Mouse (Mus musculus) neural tube, embryonic 13.5 days (tissue): ENCODE results near the gene Prkar2b. TPM values are rescaled to one million over a fixed set of nuclear protein-coding genes. Genes with fewer than 3 reads are reported as not detected.

Experiments used
- ATAC-seq: fragments of 200-750 bp; cut with Nextera tagmentation; 2 replicates; pipeline ENCODE4 v1.8.0; 2017; ENCODE audit warnings: low read depth, mild to moderate bottlenecking, moderate TSS enrichment, moderate library complexity
- H3K27ac ChIP-seq: fragments of 300-500 bp; sonication (generic); replicated peaks from 2 replicates; pipeline ENCODE4 v1.5.1; 2015; ENCODE audit warnings: moderate library complexity, mild to moderate bottlenecking, inconsistent platforms
- H3K27me3 ChIP-seq: fragments of 300-500 bp; sonication (generic); 2 replicates; pipeline ENCODE4 v1.6.1; 2015; ENCODE audit warnings: mild to moderate bottlenecking, inconsistent platforms
- H3K36me3 ChIP-seq: fragments of 300-500 bp; sonication (generic); 2 replicates; pipeline ENCODE4 v1.6.1; 2015; ENCODE audit warnings: mild to moderate bottlenecking, inconsistent platforms
- H3K4me1 ChIP-seq: fragments of 300-500 bp; sonication (generic); replicated peaks from 2 replicates; pipeline ENCODE4 v1.6.1; 2015; ENCODE audit warnings: inconsistent platforms
- H3K4me2 ChIP-seq: fragments of 300-500 bp; sonication (generic); 2 replicates; pipeline ENCODE4 v1.6.1; 2015; ENCODE audit warnings: inconsistent platforms, mild to moderate bottlenecking, moderate library complexity
- H3K4me3 ChIP-seq: fragments of 300-500 bp; sonication (generic); 2 replicates; pipeline ENCODE4 v1.5.1; 2015; ENCODE audit warnings: mild to moderate bottlenecking, inconsistent platforms
- H3K9ac ChIP-seq: fragments of 300-500 bp; sonication (generic); 2 replicates; pipeline ENCODE4 v1.6.1; 2015; ENCODE audit warnings: moderate library complexity, mild to moderate bottlenecking, inconsistent platforms
- H3K9me3 ChIP-seq: fragments of 300-500 bp; sonication (generic); 2 replicates; pipeline ENCODE4 v1.6.1; 2016; ENCODE audit warnings: inconsistent platforms
- WGBS: fragments of 180-500 bp; shearing (Covaris S2); methylation state at CpG from one replicate; pipeline ENCODE4 v1.1.7; 2015; 5-methylcytosine and 5-hydroxymethylcytosine counted together
- polyA plus RNA-seq: library from polyadenylated mRNA; unstranded; fragments of >200 nt; fragmentation: Nextera tagmentation; extraction: Ambion mirVana; gene quantifications from 2 replicates; pipeline ENCODE4 v1.2.1, GENCODE M21; 2015

Gene Prkar2b
- 95.9 and 101 TPM in 2 replicates for polyA plus RNA-seq

GRCm38 (mm10) chr12:32061090-32061930 lies at the start of gene Prkar2b:
TSS of gene Prkar2b (minus strand) at chr12:32061296.
- under 1% methylated on average over 61 of the region's 64 CpGs for WGBS
- Histone ChIP-seq H3K27me3 (no peaks in the 10 kb centered on the region), H3K4me3 (peak within 1 kb of the TSS; percentile 92), H3K4me1 (peaks cover 38% of the 10 kb centered on the region), H3K9ac (peak within 1 kb of the TSS; percentile 98), H3K27ac (peak within 1 kb of the TSS; percentile 99), H3K4me2 (peak within 1 kb of the TSS; percentile 65), H3K9me3 (no peaks in the 10 kb centered on the region), H3K36me3 (no peaks in the 10 kb centered on the region)
- ATAC-seq: peak; percentile 94

- Histone ChIP-seq H3K4me2 (no peak overlapping the region), H3K9ac (no peak overlapping the region), H3K4me1 (peaks cover 14% of the 10 kb centered on the region; the same call in 1 of the 2 replicates), H3K4me3 (no peak overlapping the region), H3K27ac (no peak overlapping the region), H3K27me3 (no peaks in the 10 kb centered on the region), H3K9me3 (no peaks in the 10 kb centered on the region), H3K36me3 (no peaks in the 10 kb centered on the region)
- ATAC-seq: no peak
- 79% methylated on average over 8 of the region's 8 CpGs for WGBS
These were observed 48.1 kb upstream of the Prkar2b start for GRCm38 (mm10) chr12:32109201-32109600.

DNA sequence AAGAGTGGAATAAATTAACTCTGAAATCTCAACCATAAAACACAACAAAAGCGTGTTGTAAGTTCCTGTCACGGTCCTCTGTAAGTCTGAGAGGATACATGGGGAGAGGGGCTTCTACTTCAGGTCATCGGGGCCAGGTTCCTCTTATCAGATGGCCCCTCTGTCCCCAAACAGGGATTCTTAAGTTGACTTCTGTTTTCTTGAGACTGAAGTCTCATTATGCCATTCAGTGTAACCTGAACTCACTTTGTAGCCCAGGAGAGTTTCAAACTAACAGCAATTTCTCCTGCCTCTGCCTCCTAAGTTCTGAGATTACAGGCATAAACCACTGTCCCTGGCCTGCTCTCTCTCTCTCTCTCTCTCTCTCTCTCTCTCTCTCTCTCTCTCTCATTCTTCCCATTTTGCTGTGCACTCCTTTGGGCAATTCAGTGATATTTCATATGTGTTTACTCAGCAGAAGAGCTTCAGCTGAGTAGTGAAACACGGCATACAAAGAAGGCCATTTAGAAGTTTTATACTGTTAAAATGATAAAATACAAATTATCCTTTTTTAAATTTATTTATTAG lies 43.9 kb upstream of the Prkar2b start:
- ATAC-seq: no peak
- Histone ChIP-seq H3K27me3 (no peaks in the 10 kb centered on the region), H3K4me2 (no peak overlapping the region), H3K9me3 (no peaks in the 10 kb centered on the region), H3K27ac (no peak overlapping the region), H3K36me3 (no peaks in the 10 kb centered on the region), H3K4me1 (0 out of 2 replicates have a peak, but pooled peaks cover 2% of the 10 kb centered on the region), H3K9ac (no peak overlapping the region), H3K4me3 (no peak overlapping the region)
- WGBS: 84% methylated on average over 4 of the region's 4 CpGs

DNA sequence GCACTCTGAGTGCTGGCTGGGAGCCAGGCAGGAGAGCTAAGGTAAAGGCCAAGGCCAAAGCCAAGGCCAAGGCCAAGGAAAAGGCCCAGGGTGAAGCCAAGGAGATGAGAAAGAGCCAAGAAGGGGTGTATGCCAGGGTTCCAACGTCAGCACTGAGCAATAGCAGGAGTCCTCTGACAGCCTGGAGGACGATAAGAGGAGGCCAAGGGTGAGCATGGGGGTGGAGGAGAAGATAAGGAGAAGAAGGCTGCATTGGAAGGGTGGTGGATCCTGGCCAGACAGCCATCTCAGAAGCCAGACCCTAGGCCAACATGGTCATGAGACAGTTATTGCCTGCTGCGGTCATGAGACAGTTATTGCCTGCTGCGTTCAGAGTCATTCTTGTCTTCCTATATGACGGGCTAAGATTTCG lies 43.4 kb upstream of the Prkar2b start:
- no peaks in the 10 kb centered on the region for H3K27me3 ChIP-seq
- H3K4me2 ChIP-seq: no peak overlapping the region
- H3K9ac ChIP-seq: no peak overlapping the region
- no peaks in the 10 kb centered on the region for H3K9me3 ChIP-seq
- H3K4me1 ChIP-seq: 0 out of 2 replicates have a peak, but pooled peaks cover 2% of the 10 kb centered on the region
- WGBS: 90% methylated on average over 6 of the region's 6 CpGs
- no peak overlapping the region for H3K4me3 ChIP-seq
- H3K36me3 ChIP-seq: no peaks in the 10 kb centered on the region
- no peak for ATAC-seq
- H3K27ac ChIP-seq: no peak overlapping the region

DNA sequence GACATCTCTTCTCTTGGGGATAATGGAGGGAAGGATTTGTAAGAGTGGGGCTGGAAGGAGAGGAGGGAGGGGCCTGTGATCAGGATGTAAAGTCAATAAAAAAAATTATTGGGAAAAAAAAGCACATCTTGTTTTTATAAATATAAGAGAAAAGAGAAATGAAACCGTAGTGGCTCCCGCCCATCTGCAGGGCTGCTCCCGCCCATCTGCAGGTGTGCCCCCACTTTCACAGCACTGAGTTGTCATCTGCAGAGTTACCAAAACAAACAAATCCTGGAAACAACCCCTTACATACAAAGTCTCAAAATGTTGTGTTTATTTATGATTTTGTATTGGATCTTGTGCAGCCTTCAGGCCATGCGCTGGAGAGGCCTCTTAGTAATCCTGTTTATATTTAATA lies 40.2 kb upstream of the Prkar2b start:
- no peak overlapping the region for H3K27ac ChIP-seq
- no peak for ATAC-seq
- 95% methylated on average over 4 of the region's 4 CpGs for WGBS

GRCm38 (mm10) chr12:32099686-32100206 lies 38.6 kb upstream of the Prkar2b start:
- Histone ChIP-seq H3K4me2 (no peak overlapping the region), H3K4me3 (no peak overlapping the region), H3K9me3 (no peaks in the 10 kb centered on the region), H3K36me3 (no peaks in the 10 kb centered on the region), H3K27ac (no peak overlapping the region), H3K9ac (no peak overlapping the region), H3K4me1 (no peaks in the 10 kb centered on the region), H3K27me3 (no peaks in the 10 kb centered on the region)
- 87% methylated on average over 4 of the region's 4 CpGs for WGBS
- ATAC-seq: no peak

More for the DNA sequence above, 40.2 kb upstream of the Prkar2b start:
- no peak overlapping the region for H3K4me3 ChIP-seq
- no peaks in the 10 kb centered on the region for H3K9me3 ChIP-seq
- no peaks in the 10 kb centered on the region for H3K36me3 ChIP-seq
- H3K9ac ChIP-seq: no peak overlapping the region
- H3K4me2 ChIP-seq: no peak overlapping the region
- no peaks in the 10 kb centered on the region for H3K4me1 ChIP-seq
- H3K27me3 ChIP-seq: no peaks in the 10 kb centered on the region

DNA sequence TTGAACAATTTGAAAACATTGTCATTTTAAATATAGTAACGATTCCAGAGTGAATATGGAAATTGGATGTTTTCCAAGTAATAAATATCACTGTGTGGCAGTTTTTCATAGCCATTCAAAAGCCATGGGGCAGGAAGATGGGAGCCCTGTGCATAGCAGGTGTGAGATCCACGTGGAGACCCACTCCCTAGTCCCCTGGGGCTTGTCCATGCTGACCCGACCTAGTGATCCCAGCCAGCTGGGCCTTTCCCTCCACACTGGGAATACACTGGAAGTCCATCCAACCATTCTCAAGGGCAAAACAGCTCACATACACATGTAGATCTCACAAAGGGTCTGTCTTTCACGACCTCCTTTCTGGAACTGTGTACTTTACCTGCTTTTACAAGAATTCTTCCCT lies 37.5 kb upstream of the Prkar2b start:
- WGBS: 66% methylated on average over 4 of the region's 4 CpGs
- H3K9ac ChIP-seq: no peak overlapping the region
- no peaks in the 10 kb centered on the region for H3K27me3 ChIP-seq
- no peak overlapping the region for H3K4me2 ChIP-seq
- H3K4me3 ChIP-seq: no peak overlapping the region
- H3K9me3 ChIP-seq: no peaks in the 10 kb centered on the region
- ATAC-seq: no peak
- no peak overlapping the region for H3K27ac ChIP-seq
- H3K4me1 ChIP-seq: no peaks in the 10 kb centered on the region
- H3K36me3 ChIP-seq: no peaks in the 10 kb centered on the region

DNA sequence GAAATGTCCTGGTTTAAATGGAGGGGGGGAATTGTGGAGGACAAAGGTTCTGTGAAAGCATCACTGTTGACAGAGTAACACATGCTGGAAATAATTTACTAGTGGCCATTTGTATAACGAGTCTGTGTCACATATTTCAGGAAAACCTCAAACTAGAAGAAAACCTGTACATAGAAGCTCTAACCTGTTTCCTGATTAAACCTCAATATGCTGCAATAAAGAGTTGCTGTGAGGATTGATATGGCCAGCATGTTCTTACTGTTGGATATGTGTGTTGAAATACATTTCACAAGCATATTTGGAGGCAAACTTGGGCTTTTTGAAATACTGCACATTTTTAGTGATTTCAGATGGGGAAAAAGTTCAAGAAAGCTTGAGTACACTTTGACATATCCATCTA lies 36.0 kb upstream of the Prkar2b start:
- no peak for ATAC-seq
- H3K4me3 ChIP-seq: no peak overlapping the region
- no peaks in the 10 kb centered on the region for H3K36me3 ChIP-seq
- H3K9ac ChIP-seq: no peak overlapping the region
- H3K27me3 ChIP-seq: no peaks in the 10 kb centered on the region
- no peak overlapping the region for H3K4me2 ChIP-seq
- no peaks in the 10 kb centered on the region; the same call in 1 of the 2 replicates for H3K9me3 ChIP-seq
- H3K27ac ChIP-seq: no peak overlapping the region
- whole genome bisulfite sequencing: 81% methylated on average over 1 of the region's 1 CpGs
- no peaks in the 10 kb centered on the region for H3K4me1 ChIP-seq

- H3K4me1 ChIP-seq: no peaks in the 10 kb centered on the region
- WGBS: 82% methylated on average over 1 of the region's 1 CpGs
These were observed 34.1 kb upstream of the Prkar2b start for GRCm38 (mm10) chr12:32095164-32095563.

GRCm38 (mm10) chr12:32092452-32092851 lies 31.4 kb upstream of the Prkar2b start:
- H3K27me3 ChIP-seq: no peaks in the 10 kb centered on the region
- no peak overlapping the region for H3K4me3 ChIP-seq
- H3K36me3 ChIP-seq: no peaks in the 10 kb centered on the region
- no peak for ATAC-seq
- no peaks in the 10 kb centered on the region for H3K4me1 ChIP-seq
- no peaks in the 10 kb centered on the region; the same call in 1 of the 2 replicates for H3K9me3 ChIP-seq
- 89% methylated on average over 4 of the region's 4 CpGs for WGBS
- no peak overlapping the region for H3K4me2 ChIP-seq
- no peak overlapping the region for H3K27ac ChIP-seq
- no peak overlapping the region for H3K9ac ChIP-seq

More at GRCm38 (mm10) chr12:32095164-32095563, 34.1 kb upstream of the Prkar2b start:
- H3K4me2 ChIP-seq: no peak overlapping the region
- H3K36me3 ChIP-seq: no peaks in the 10 kb centered on the region
- no peaks in the 10 kb centered on the region; the same call in 1 of the 2 replicates for H3K9me3 ChIP-seq
- no peak for ATAC-seq
- H3K9ac ChIP-seq: no peak overlapping the region
- H3K4me3 ChIP-seq: no peak overlapping the region
- no peak overlapping the region for H3K27ac ChIP-seq
- H3K27me3 ChIP-seq: no peaks in the 10 kb centered on the region

- Histone ChIP-seq H3K27me3 (no peaks in the 10 kb centered on the region), H3K4me2 (no peak overlapping the region), H3K4me1 (no peaks in the 10 kb centered on the region), H3K36me3 (no peaks in the 10 kb centered on the region), H3K27ac (no peak overlapping the region), H3K9ac (no peak overlapping the region), H3K9me3 (no peaks in the 10 kb centered on the region; the same call in 1 of the 2 replicates), H3K4me3 (no peak overlapping the region)
- 73% methylated on average over 3 of the region's 3 CpGs for WGBS
- ATAC-seq: no peak
These were observed 27.5 kb upstream of the Prkar2b start for GRCm38 (mm10) chr12:32088566-32088965.

DNA sequence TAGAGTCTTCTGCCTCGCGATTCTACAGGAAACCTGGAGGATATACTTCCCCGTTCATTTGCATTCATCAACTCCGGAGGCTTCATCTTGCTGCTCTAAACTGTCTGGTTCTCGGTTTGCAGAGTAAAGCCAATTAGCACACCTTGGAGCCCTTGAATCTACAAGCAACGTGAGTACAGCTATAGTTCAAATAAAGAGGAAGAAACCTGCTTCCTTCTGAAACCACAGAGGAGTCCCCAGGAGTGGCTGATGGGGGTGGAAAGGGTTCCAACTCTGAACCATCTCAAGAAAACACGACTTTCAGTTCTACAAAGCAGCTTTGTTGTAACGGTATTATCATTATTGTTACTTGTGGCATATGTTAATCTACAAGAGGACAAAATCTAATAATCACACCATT lies 26.2 kb upstream of the Prkar2b start:
- WGBS: 83% methylated on average over 8 of the region's 8 CpGs
- no peaks in the 10 kb centered on the region for H3K36me3 ChIP-seq
- no peaks in the 10 kb centered on the region for H3K4me1 ChIP-seq
- H3K4me3 ChIP-seq: no peak overlapping the region
- H3K9ac ChIP-seq: no peak overlapping the region
- ATAC-seq: no peak
- H3K27me3 ChIP-seq: no peaks in the 10 kb centered on the region
- no peak overlapping the region for H3K4me2 ChIP-seq
- no peak overlapping the region for H3K27ac ChIP-seq
- H3K9me3 ChIP-seq: no peaks in the 10 kb centered on the region; the same call in 1 of the 2 replicates
